Mouse (Mus musculus) B cell, adult 67 days (primary cell): Measurements from ENCODE around the gene Ugt2a2. TPM values are rescaled to one million over a fixed set of nuclear protein-coding genes. Genes with fewer than 3 reads are reported as not detected.

Experiments used
- total RNA-seq, 2 experiments: library from RNA; stranded (reverse); gene quantifications; 4 replicates each; pipeline ENCODE4 v1.2.4; 2023

The Ugt2a2 gene
- total RNA-seq, result not detected

GRCm38 (mm10) chr5:87482160-87482559 is at the start of gene Ugt2a2:
Gene Ugt2a2, minus strand, starts transcription at chr5:87482260.

GRCm38 (mm10) chr5:87490771-87491170 is 8.7 kb upstream of the Ugt2a2 start, which contains the start of gene Ugt2a1:
Gene Ugt2a1, minus strand, starts transcription at chr5:87490871.

GRCm38 (mm10) chr5:87486706-87487105 is 4.6 kb upstream of the Ugt2a2 start, which contains the start of gene Gm43638:
Gene Gm43638, minus strand, starts transcription at chr5:87486806.

GRCm38 (mm10) chr5:87424041-87424440 is 58.0 kb downstream of the Ugt2a2 start, which contains the start of gene Ugt2b38:
Gene Ugt2b38, minus strand, starts transcription at chr5:87424203.

Other genes starting within 250 kb of the Ugt2a2 start
- gene Ugt2b37, start 227.5 kb downstream of the Ugt2a2 start, total RNA-seq, result not detected
- gene Ugt2a3, start 145.1 kb downstream of the Ugt2a2 start, total RNA-seq, result not detected
- gene Ugt2b38, start 58.1 kb downstream of the Ugt2a2 start, total RNA-seq, result not detected
- not detected for gene Gm43638, start 4.5 kb upstream of the Ugt2a2 start, total RNA-seq
- not detected for gene Ugt2a1, start 8.6 kb upstream of the Ugt2a2 start, total RNA-seq
- gene Sult1b1, start 55.9 kb upstream of the Ugt2a2 start, total RNA-seq, result not detected
- gene Sult1d1, start 86.8 kb upstream of the Ugt2a2 start, total RNA-seq, result not detected
- gene Sult1e1, start 109.3 kb upstream of the Ugt2a2 start, total RNA-seq, result not detected
- gene Csn1s1, start 183.9 kb upstream of the Ugt2a2 start, total RNA-seq, result not detected
- not detected for gene Csn2, start 217.4 kb upstream of the Ugt2a2 start, total RNA-seq